Comparison of ENCODE assay signal across 16 mouse cellular contexts in genomic region chr19:41022244-41022643, GRCm38 (mm10). TPM values are rescaled to one million over a fixed set of nuclear protein-coding genes. Genes with fewer than 3 reads are reported as not detected.
DNase-seq lines count a peak whose midpoint lies in the region; TF ChIP-seq lines count a peak whose summit lies in the region.
"Had no signal": no experiment of that assay in that cellular context is flagged by ENCODE, and none has a peak within 500 bp of the region (broad histone marks: within the 10 kb centered on the region; RNA-seq: fewer than 3 reads in every experiment).

No protein-coding gene starts in this region.

- TF ChIP-seq POLR2A in brain, embryonic 14.5 days (IDR thresholded peaks at IDR 0.05; ENCODE audit: borderline replicate concordance, extremely low read depth, insufficient read depth, insufficient read length, poor library complexity, severe bottlenecking), result no peak
- TF ChIP-seq POLR2A in olfactory bulb, adult 2 months (IDR thresholded peaks at IDR 0.05; ENCODE audit: insufficient read depth, low read depth, low read length), result no peak

- WGBS in olfactory bulb, adult 2 months, result 37% methylated on average over 4 of the region's 4 CpGs

- no peak overlapping the region for H3K4me3 ChIP-seq in olfactory bulb, adult 2 months (ENCODE audit: insufficient read depth, low read depth, low read length)
- H3K4me3 ChIP-seq: embryonic facial prominence, embryonic 15.5 days; heart, embryonic 12.5 days had no signal

- no peak for TF ChIP-seq CTCF in brain, embryonic 14.5 days (IDR thresholded peaks at IDR 0.05; ENCODE audit: borderline replicate concordance, extremely low read depth, insufficient read depth, insufficient read length)
- TF ChIP-seq CTCF in olfactory bulb, adult 2 months (IDR thresholded peaks at IDR 0.05; ENCODE audit: insufficient read depth, low read depth, low read length), result no peak

- DNase-seq in left cerebral cortex, postnatal 4 days, result peak; percentile 42
- no peak for DNase-seq in left cerebral cortex, adult 9 months (ENCODE audit: low spot score in 2 of 2)
- peak; percentile 59 for DNase-seq in brain, embryonic 14.5 days (ENCODE audit: low read depth)
- DNase-seq in thymus, postnatal 4 days, result peak; percentile 60
- DNase-seq in retina, embryonic 14.5 days (ENCODE audit: low spot score), result no peak
- DNase-seq in layer of hippocampus, postnatal 25 days (ENCODE audit: extremely low spot score in 1 of 2, low spot score in 1 of 2), result no peak
- DNase-seq: cerebellum, adult 9-11 months; liver had no signal

- 0 out of 2 replicates have a peak overlapping the region, but pooled peaks have one; percentile 26 for H3K27ac ChIP-seq in olfactory bulb, adult 2 months (ENCODE audit: insufficient read depth, low read depth, low read length)
- H3K27ac ChIP-seq: embryonic facial prominence, embryonic 15.5 days had no signal

- intact Hi-C loops in left cerebral cortex, postnatal 4 days (cut with DNase I), result no loop called here

- H3K4me1 ChIP-seq in olfactory bulb, adult 2 months (ENCODE audit: control insufficient read depth, insufficient read depth, low read length), result peaks cover 9% of the 10 kb centered on the region; the same call in 1 of the 2 replicates
- H3K4me1 ChIP-seq: embryonic facial prominence, embryonic 15.5 days; heart, embryonic 12.5 days had no signal

RNA-seq across cellular contexts. Expression of gene Dntt, which starts 6.8 kb away (rescaled TPM):
- under 1 TPM in 1 of 2 experiments, not detected in 1; 0.32 TPM for total RNA-seq in left cerebral cortex, postnatal 4 days (2021)
- 0.04 TPM in 1 of 2 replicates, not detected in the other for polyA plus RNA-seq in brain, embryonic 14.5 days (2012; rRNA removed)
- polyA plus RNA-seq in olfactory bulb, adult 2 months (2012; ENCODE audit: insufficient read depth, insufficient read length, low replicate concordance, missing spikeins), result 343 and 667 TPM in 2 replicates
- not detected for total RNA-seq in layer of hippocampus, postnatal 25 days (2021)
- total RNA-seq: G1E had no signal
- polyA plus RNA-seq: G1E; heart, embryonic 12.5 days; lung, postnatal 0 days had no signal

RNA-seq across cellular contexts. Expression of gene Blnk, which starts 27.9 kb away (rescaled TPM):
- total RNA-seq in left cerebral cortex, postnatal 4 days (2021), result under 1 TPM; 0.74 to 0.79 TPM
- 0.25 and 0.53 TPM in 2 replicates for polyA plus RNA-seq in brain, embryonic 14.5 days (2012; rRNA removed)
- polyA plus RNA-seq in olfactory bulb, adult 2 months (2012; ENCODE audit: insufficient read depth, insufficient read length, low replicate concordance, missing spikeins), result not detected in 2 replicates
- total RNA-seq in layer of hippocampus, postnatal 25 days (2021), result 1 to 10 TPM; 5.5 to 6.6 TPM

RNA-seq across cellular contexts. Expression of gene Opalin, which starts 54.7 kb away (rescaled TPM):
- total RNA-seq in left cerebral cortex, postnatal 4 days (2021), result not detected
- 0.08 TPM in 1 of 2 replicates, not detected in the other for polyA plus RNA-seq in brain, embryonic 14.5 days (2012; rRNA removed)
- not detected in 2 replicates for polyA plus RNA-seq in olfactory bulb, adult 2 months (2012; ENCODE audit: insufficient read depth, insufficient read length, low replicate concordance, missing spikeins)
- total RNA-seq in layer of hippocampus, postnatal 25 days (2021), result 10 to 100 TPM; 20.0 to 22.9 TPM
- polyA plus RNA-seq: embryonic facial prominence, embryonic 15.5 days; G1E; hindbrain, embryonic 16.5 days; kidney, embryonic 14.5 days; midbrain, embryonic 16.5 days had no signal

Comparison
In these comparisons a context has a peak if more than half of its experiments do, and no peak if none do; other contexts are left out.
1. DNase-seq: peak in left cerebral cortex, postnatal 4 days (single experiment), brain, embryonic 14.5 days (single experiment) and thymus, postnatal 4 days (single experiment); none in left cerebral cortex, adult 9 months (0 of 2), retina, embryonic 14.5 days (single experiment) and layer of hippocampus, postnatal 25 days (0 of 2).
2. RNA of gene Opalin, which starts 54.7 kb away (total RNA-seq): 20.0 to 22.9 TPM in layer of hippocampus, postnatal 25 days; not detected in left cerebral cortex, postnatal 4 days; every median in the first group is over 10 times any median in the second.